Mouse (Mus musculus) MEL (cell line): Measurements from ENCODE around the gene Rrp8. TPM values are rescaled to one million over a fixed set of nuclear protein-coding genes. Genes with fewer than 3 reads are reported as not detected.

Source experiments
- DNase-seq: peaks from one replicate; pipeline ENCODE4 v3.0.0; 2011; ENCODE audit warnings: low read depth, low spot score
- H3K27ac ChIP-seq: 2 replicates; pipeline ENCODE4 v1.5.1; 2012; ENCODE audit warnings: low read depth, mild to moderate bottlenecking, control low read depth, low read length, moderate library complexity; ENCODE audit not compliant: control insufficient read depth
- H3K27me3 ChIP-seq, 2 experiments: fragments of 150-350 bp in 1 of 2; sonication (generic) in 1 of 2; 2 replicates each; pipeline ENCODE4 v1.6.1; 2012; ENCODE audit warnings: low read length in 2 of 2, mild to moderate bottlenecking in 2 of 2, improper control_type of control experiment in 1 of 2, moderate library complexity in 1 of 2; ENCODE audit not compliant: insufficient read depth in 2 of 2, control insufficient read depth in 1 of 2
- H3K36me3 ChIP-seq, 2 experiments: 2 replicates each; pipeline ENCODE4 v1.6.1; 2012 to 2014; ENCODE audit warnings: low read length in 2 of 2, improper control_type of control experiment in 1 of 2, inconsistent platforms in 1 of 2, mild to moderate bottlenecking in 1 of 2; ENCODE audit not compliant: insufficient read depth in 2 of 2, control insufficient read depth in 1 of 2
- H3K4me1 ChIP-seq, 2 experiments: fragments of 150-350 bp in 1 of 2; sonication (generic) in 1 of 2; 2 replicates each; pipeline ENCODE4 v1.6.1; 2012; ENCODE audit warnings: low read length in 2 of 2, improper control_type of control experiment in 1 of 2, mild to moderate bottlenecking in 1 of 2; ENCODE audit not compliant: insufficient read depth in 2 of 2, control insufficient read depth in 1 of 2
- H3K4me3 ChIP-seq, 2 experiments: fragments of 150-350 bp in 1 of 2; sonication (generic) in 1 of 2; 2 replicates each; pipeline ENCODE4 v1.5.1; 2012; ENCODE audit warnings: low read depth in 2 of 2, low read length in 2 of 2, mild to moderate bottlenecking in 2 of 2, moderate library complexity in 2 of 2, control low read depth in 1 of 2, improper control_type of control experiment in 1 of 2; ENCODE audit not compliant: control insufficient read depth in 1 of 2, insufficient read depth in 1 of 2
- H3K79me2 ChIP-seq: 2 replicates; pipeline ENCODE4 v1.6.1; 2012; ENCODE audit warnings: mild to moderate bottlenecking, low read length, moderate library complexity; ENCODE audit not compliant: control insufficient read depth, poor library complexity, insufficient read depth
- H3K9ac ChIP-seq: 2 replicates; pipeline ENCODE4 v1.6.1; 2012; ENCODE audit warnings: low read depth, mild to moderate bottlenecking, control low read depth, low read length, moderate library complexity; ENCODE audit not compliant: control insufficient read depth, poor library complexity, severe bottlenecking
- H3K9me3 ChIP-seq: fragments of 150-350 bp; sonication (generic); replicated peaks from 2 replicates; pipeline ENCODE4 v1.6.1; 2012; ENCODE audit warnings: mild to moderate bottlenecking, low read length, improper control_type of control experiment, moderate library complexity; ENCODE audit not compliant: insufficient read depth
- CHD1 ChIP-seq: IDR thresholded peaks from 2 replicates; pipeline ENCODE4 v1.6.1; 2012; ENCODE audit warnings: low read depth, mild to moderate bottlenecking, inconsistent platforms, low read length, improper control_type of control experiment
- CHD2 ChIP-seq: IDR thresholded peaks from 2 replicates; pipeline ENCODE4 v1.6.1; 2011; ENCODE audit warnings: low read length, improper control_type of control experiment
- CTCF ChIP-seq, 3 experiments: IDR thresholded peaks in 2 of 3; conservative IDR thresholded peaks in 1 of 3; 2 replicates each; pipeline ENCODE4 v1.5.1; 2011 to 2012; ENCODE audit warnings: low read length in 3 of 3, low read depth in 2 of 3, mild to moderate bottlenecking in 2 of 3, improper control_type of control experiment in 1 of 3, inconsistent platforms in 1 of 3, mixed read lengths in 1 of 3, moderate library complexity in 1 of 3; ENCODE audit not compliant: control insufficient read depth in 1 of 3, insufficient read depth in 1 of 3, poor library complexity in 1 of 3, severe bottlenecking in 1 of 3
- E2F4 ChIP-seq: IDR thresholded peaks from 2 replicates; pipeline ENCODE4 v1.6.1; 2011; ENCODE audit warnings: low read depth, low read length, improper control_type of control experiment, borderline replicate concordance
- ELF1 ChIP-seq: IDR thresholded peaks from 2 replicates; pipeline ENCODE4 v1.6.1; 2014; ENCODE audit warnings: low read depth, mild to moderate bottlenecking, inconsistent platforms, low read length, improper control_type of control experiment, moderate library complexity
- EP300 ChIP-seq, 2 experiments: IDR thresholded peaks; 2 replicates each; pipeline ENCODE4 v1.6.1; 2011; ENCODE audit warnings: improper control_type of control experiment in 2 of 2, low read length in 2 of 2, low read depth in 1 of 2, mild to moderate bottlenecking in 1 of 2
- ETS1 ChIP-seq: IDR thresholded peaks from 2 replicates; pipeline ENCODE4 v1.6.1; 2012; ENCODE audit warnings: low read depth, mild to moderate bottlenecking, inconsistent platforms, low read length, improper control_type of control experiment, moderate library complexity
- GABPA ChIP-seq: IDR thresholded peaks from 2 replicates; pipeline ENCODE4 v1.6.1; 2012; ENCODE audit warnings: low read depth, mild to moderate bottlenecking, inconsistent platforms, low read length, improper control_type of control experiment, moderate library complexity
- GATA1 ChIP-seq: IDR thresholded peaks from 2 replicates; pipeline ENCODE4 v1.6.1; 2011; ENCODE audit warnings: low read depth, low read length, improper control_type of control experiment
- HCFC1 ChIP-seq: IDR thresholded peaks from 2 replicates; pipeline ENCODE4 v1.6.1; 2012; ENCODE audit warnings: low read depth, mild to moderate bottlenecking, inconsistent platforms, low read length, improper control_type of control experiment, moderate library complexity
- JUND ChIP-seq: IDR thresholded peaks from 2 replicates; pipeline ENCODE4 v1.6.1; 2011; ENCODE audit warnings: low read depth, mild to moderate bottlenecking, improper control_type of control experiment, low read length
- KAT2A ChIP-seq: conservative IDR thresholded peaks from 2 replicates; pipeline ENCODE4 v1.6.1; 2012; ENCODE audit warnings: low read depth, low read length, improper control_type of control experiment, inconsistent platforms
- MAFK ChIP-seq: IDR thresholded peaks from 2 replicates; pipeline ENCODE4 v1.6.1; 2011; ENCODE audit warnings: low read depth, mild to moderate bottlenecking, low read length, improper control_type of control experiment, borderline replicate concordance
- MAX ChIP-seq: IDR thresholded peaks from 2 replicates; pipeline ENCODE4 v1.6.1; 2011; ENCODE audit warnings: low read length, improper control_type of control experiment
- MAZ ChIP-seq: IDR thresholded peaks from 2 replicates; pipeline ENCODE4 v1.6.1; 2012; ENCODE audit warnings: low read depth, mild to moderate bottlenecking, inconsistent platforms, low read length, improper control_type of control experiment
- MEF2A ChIP-seq: IDR thresholded peaks from 2 replicates; pipeline ENCODE4 v1.6.1; 2014; ENCODE audit warnings: low read depth, mild to moderate bottlenecking, inconsistent platforms, low read length, improper control_type of control experiment; ENCODE audit not compliant: poor library complexity, insufficient replicate concordance, severe bottlenecking; ENCODE audit errors: extremely low read depth
- MXI1 ChIP-seq: IDR thresholded peaks from 2 replicates; pipeline ENCODE4 v1.6.1; 2011; ENCODE audit warnings: mild to moderate bottlenecking, low read depth, low read length, improper control_type of control experiment
- MYB ChIP-seq: IDR thresholded peaks from 2 replicates; pipeline ENCODE4 v1.6.1; 2011; ENCODE audit warnings: mild to moderate bottlenecking, low read depth, low read length, improper control_type of control experiment
- NELFE ChIP-seq: IDR thresholded peaks from 2 replicates; pipeline ENCODE4 v1.6.1; 2011; ENCODE audit warnings: low read depth, low read length, improper control_type of control experiment
- NRF1 ChIP-seq: IDR thresholded peaks from 2 replicates; pipeline ENCODE4 v1.6.1; 2014; ENCODE audit warnings: low read depth, mild to moderate bottlenecking, inconsistent platforms, low read length, improper control_type of control experiment, moderate library complexity; ENCODE audit not compliant: poor library complexity, insufficient read depth, severe bottlenecking
- POLR2A ChIP-seq, 2 experiments: IDR thresholded peaks; 2 replicates each; pipeline ENCODE4 v1.6.1; 2011 to 2012; ENCODE audit warnings: low read length in 2 of 2, mild to moderate bottlenecking in 2 of 2, control low read depth in 1 of 2, improper control_type of control experiment in 1 of 2, low read depth in 1 of 2, moderate library complexity in 1 of 2; ENCODE audit not compliant: control insufficient read depth in 1 of 2, insufficient read depth in 1 of 2, poor library complexity in 1 of 2
- POLR2AphosphoS2 ChIP-seq: IDR thresholded peaks from 2 replicates; pipeline ENCODE4 v1.6.1; 2011; ENCODE audit warnings: low read length, improper control_type of control experiment
- POLR2AphosphoS5 ChIP-seq: IDR thresholded peaks from 2 replicates; pipeline ENCODE4 v1.6.1; 2012; ENCODE audit warnings: low read depth, borderline replicate concordance, mild to moderate bottlenecking, inconsistent platforms, low read length, moderate library complexity, mixed read lengths
- RCOR1 ChIP-seq: IDR thresholded peaks from 2 replicates; pipeline ENCODE4 v1.6.1; 2012; ENCODE audit warnings: low read depth, mild to moderate bottlenecking, inconsistent platforms, low read length, improper control_type of control experiment
- SIN3A ChIP-seq: IDR thresholded peaks from 2 replicates; pipeline ENCODE4 v1.6.1; 2012; ENCODE audit warnings: low read length, improper control_type of control experiment, inconsistent platforms
- SMC3 ChIP-seq: IDR thresholded peaks from 2 replicates; pipeline ENCODE4 v1.6.1; 2011; ENCODE audit warnings: low read depth, low read length, improper control_type of control experiment
- TAL1 ChIP-seq: IDR thresholded peaks from 2 replicates; pipeline ENCODE4 v1.6.1; 2012; ENCODE audit warnings: mild to moderate bottlenecking, inconsistent platforms, low read length, moderate library complexity, mixed read lengths
- TBP ChIP-seq: IDR thresholded peaks from 2 replicates; pipeline ENCODE4 v1.8.0; 2011; ENCODE audit warnings: low read depth, low read length, improper control_type of control experiment
- TCF12 ChIP-seq: IDR thresholded peaks from 2 replicates; pipeline ENCODE4 v1.6.1; 2014; ENCODE audit warnings: low read depth, mild to moderate bottlenecking, inconsistent platforms, low read length, improper control_type of control experiment, moderate library complexity
- UBTF ChIP-seq: IDR thresholded peaks from 2 replicates; pipeline ENCODE4 v1.6.1; 2012; ENCODE audit warnings: low read depth, mild to moderate bottlenecking, inconsistent platforms, low read length, improper control_type of control experiment, moderate library complexity, borderline replicate concordance; ENCODE audit not compliant: insufficient read depth
- USF1 ChIP-seq: IDR thresholded peaks from 2 replicates; pipeline ENCODE4 v1.6.1; 2014; ENCODE audit warnings: low read depth, mild to moderate bottlenecking, inconsistent platforms, low read length, improper control_type of control experiment, moderate library complexity
- USF2 ChIP-seq, 2 experiments: IDR thresholded peaks; 2 replicates each; pipeline ENCODE4 v1.6.1; 2011 to 2012; ENCODE audit warnings: improper control_type of control experiment in 2 of 2, low read length in 2 of 2, borderline replicate concordance in 1 of 2, inconsistent platforms in 1 of 2, low read depth in 1 of 2, mild to moderate bottlenecking in 1 of 2; ENCODE audit not compliant: insufficient read depth in 1 of 2
- ZC3H11A ChIP-seq: IDR thresholded peaks from 2 replicates; pipeline ENCODE4 v1.6.1; 2012; ENCODE audit warnings: low read depth, mild to moderate bottlenecking, inconsistent platforms, low read length, improper control_type of control experiment
- ZKSCAN1 ChIP-seq: IDR thresholded peaks from 2 replicates; pipeline ENCODE4 v1.6.1; 2012; ENCODE audit warnings: low read depth, mild to moderate bottlenecking, inconsistent platforms, low read length, improper control_type of control experiment, moderate library complexity
- ZNF384 ChIP-seq: IDR thresholded peaks from 2 replicates; pipeline ENCODE4 v1.6.1; 2012; ENCODE audit warnings: low read depth, mild to moderate bottlenecking, inconsistent platforms, low read length, improper control_type of control experiment
- polyA plus RNA-seq, 2 experiments: library from polyadenylated mRNA; stranded (reverse) in 1 of 2; unstranded in 1 of 2; fragments of >175 nt in 1 of 2; fragments of >200 nt in 1 of 2; gene quantifications; 2 replicates each; pipeline versions ENCODE4 v1.2.1 to v1.2.4; 2012; ENCODE audit warnings: low replicate concordance in 2 of 2, low read depth in 1 of 2; ENCODE audit not compliant: insufficient read length in 2 of 2, insufficient read depth in 1 of 2, missing spikeins in 1 of 2
- total RNA-seq: library from RNA; depleted of rRNA; stranded (reverse); fragments of 300-350 nt; gene quantifications from 2 replicates; pipeline ENCODE4 v1.2.3, GENCODE M21; 2012

Rrp8 gene
- total and polyA plus RNA-seq, 3 experiments = 54.2 to 66.9 TPM; not detected in 1

GRCm38 (mm10) chr7:105751491-105752433 is 14.6 kb upstream of the Rrp8 start, which contains the start of gene Tpp1:
Gene Tpp1, minus strand, starts transcription at chr7:105752235.
- Histone ChIP-seq H3K4me1 (0 out of 4 replicates have a peak, but pooled peaks cover 0 to 10% of the 10 kb centered on the region in 2 experiments), H3K79me2 (peaks cover 2% of the 10 kb centered on the region; the same call in 1 of the 2 replicates), H3K4me3 (peak within 1 kb of the TSS; percentile 69 to 78), H3K27me3 (no peaks in the 10 kb centered on the region), H3K27ac (peak within 1 kb of the TSS; percentile 12; the same call in 1 of the 2 replicates), H3K9ac (peak within 1 kb of the TSS; percentile 77), H3K36me3 (no peaks in the 10 kb centered on the region), H3K9me3 (no peaks in the 10 kb centered on the region)
- peak; percentile 95 for DNase-seq
- TF ChIP-seq TCF12 (peak; percentile 58; the same call in 1 of the 2 replicates), E2F4 (no peak), TBP (no peak), MXI1 (peak; percentile 80), POLR2A (IDR thresholded peaks at IDR 0.05; ENCODE audit: control insufficient read depth in 1 of 2, insufficient read depth in 1 of 2, low read depth in 1 of 2, low read length in 2 of 2, poor library complexity in 1 of 2) (peak; percentile 43 to 70; a peak in 2 of 4 replicates), MAX (peak; percentile 93), CTCF (IDR thresholded peaks at IDR 0.05 in 2 of 3, conservative IDR thresholded peaks at IDR 0.05 in 1 of 3; ENCODE audit: control insufficient read depth in 1 of 3, insufficient read depth in 1 of 3, low read depth in 2 of 3, low read length in 3 of 3, poor library complexity in 1 of 3, severe bottlenecking in 1 of 3) (no peak), CHD1 (no peak), USF1 (peak; percentile 99), EP300 (IDR thresholded peaks at IDR 0.05; ENCODE audit: low read depth in 1 of 2, low read length in 2 of 2) (peak in 1 of 2 experiments; percentile 34; a peak in 1 of 4 replicates), USF2 (IDR thresholded peaks at IDR 0.05; ENCODE audit: borderline replicate concordance in 1 of 2, insufficient read depth in 1 of 2, low read depth in 1 of 2, low read length in 2 of 2) (peak; percentile 93 to 99), SMC3 (no peak), CHD2 (peak; percentile 96), MAZ (no peak), ZC3H11A (no peak), ETS1 (peak; percentile 80), NELFE (peak; percentile 62), ZKSCAN1 (no peak), MYB (no peak), TAL1 (no peak), POLR2AphosphoS2 (no peak), MEF2A (no peak), RCOR1 (no peak), NRF1 (no peak), GABPA (no peak), SIN3A (peak; percentile 95), ZNF384 (no peak), UBTF (no peak), MAFK (no peak), HCFC1 (peak; percentile 80), JUND (no peak), POLR2AphosphoS5 (no peak), ELF1 (no peak), GATA1 (peak; percentile 32), KAT2A (no peak; the same call in 1 of the 2 replicates)
